Mouse (Mus musculus): ENCODE data around the gene Atp8b4. TPM values are rescaled to one million over a fixed set of nuclear protein-coding genes. Genes with fewer than 3 reads are reported as not detected.

Gene Atp8b4
- total and polyA plus RNA-seq, 3 experiments: 0.31 to 0.73 (median 0.43) TPM

- peak overlapping the region; percentile 1 for H3K27ac ChIP-seq
- no peak overlapping the region for H3K4me3 ChIP-seq
- intact Hi-C loops (cut with DNase I): loop anchor here (2.0 to 10.0 kb wide), 5 partner anchors 116 to 598 kb away; no protein-coding TSS in a partner anchor
- WGBS: 33% methylated on average over 7 of the region's 7 CpGs
- DNase-seq: peak; percentile 79 to 85
- H3K9ac ChIP-seq (ENCODE audit: low read depth, low read length): no peak overlapping the region
- peak; percentile 94 for TF ChIP-seq CTCF (IDR thresholded peaks at IDR 0.05)
- TF ChIP-seq EP300 (IDR thresholded peaks at IDR 0.05; ENCODE audit: insufficient read depth, low read depth, low read length): peak; percentile 72; the same call in 1 of the 2 replicates
- no peak for TF ChIP-seq POLR2A (IDR thresholded peaks at IDR 0.05; ENCODE audit: insufficient read depth, low read depth, low read length)
- peaks cover 6% of the 10 kb centered on the region for H3K4me1 ChIP-seq (ENCODE audit: control insufficient read depth, insufficient read depth, low read length)
- no peaks in the 10 kb centered on the region for H3K79me2 ChIP-seq (replicated peaks; ENCODE audit: control insufficient read depth, insufficient read depth, low read length)
- no peaks in the 10 kb centered on the region for H3K36me3 ChIP-seq (ENCODE audit: control insufficient read depth, insufficient read depth, low read length)
- no peaks in the 10 kb centered on the region for H3K27me3 ChIP-seq (ENCODE audit: control insufficient read depth, insufficient read depth, low read length)
These were observed 137.3 kb downstream of the Atp8b4 start for GRCm38 (mm10) chr2:126363050-126363744.

DNA sequence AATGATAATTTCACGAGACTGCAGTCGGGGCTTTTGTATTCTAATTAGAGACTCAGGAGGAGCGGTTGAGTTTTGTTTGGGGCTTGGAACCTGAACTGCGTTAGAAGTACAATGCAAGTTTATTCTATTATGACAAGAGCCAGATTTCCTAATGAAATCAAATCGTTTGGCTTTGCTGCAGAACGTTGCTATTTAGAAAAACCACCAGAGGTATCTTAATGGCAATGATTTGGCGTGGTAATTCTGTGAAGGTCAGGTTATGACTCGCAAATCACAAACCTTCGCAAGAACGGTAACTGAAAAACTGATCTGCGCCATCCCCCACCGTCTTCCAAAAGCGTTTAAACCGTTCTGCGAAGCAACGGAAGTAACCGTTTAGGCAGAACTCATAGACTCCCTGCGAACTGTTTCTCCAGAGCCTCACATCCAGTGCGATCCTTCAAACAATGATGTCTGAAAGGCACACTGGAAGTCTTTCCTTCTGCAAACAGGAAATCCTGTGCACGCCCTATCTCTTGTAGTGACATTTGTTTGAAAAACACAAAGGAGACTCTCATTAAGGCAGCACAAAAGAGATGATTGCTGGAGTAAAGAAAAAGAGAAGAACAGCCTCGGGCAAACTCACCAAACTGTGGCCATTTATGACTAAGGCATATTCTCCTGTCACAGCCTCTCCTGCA, 139.2 kb downstream of the Atp8b4 start:
- 43% methylated on average over 21 of the region's 21 CpGs for WGBS
- Histone ChIP-seq H3K36me3 (ENCODE audit: control insufficient read depth, insufficient read depth, low read length) (no peaks in the 10 kb centered on the region), H3K4me1 (ENCODE audit: control insufficient read depth, insufficient read depth, low read length) (peaks cover 6% of the 10 kb centered on the region), H3K79me2 (replicated peaks; ENCODE audit: control insufficient read depth, insufficient read depth, low read length) (no peaks in the 10 kb centered on the region), H3K27ac (peak overlapping the region; percentile 74), H3K9ac (ENCODE audit: low read depth, low read length) (no peak overlapping the region), H3K27me3 (ENCODE audit: control insufficient read depth, insufficient read depth, low read length) (no peaks in the 10 kb centered on the region), H3K4me3 (no peak overlapping the region)
- DNase-seq: no peak
- no peak for TF ChIP-seq EP300 (IDR thresholded peaks at IDR 0.05; ENCODE audit: insufficient read depth, low read depth, low read length)
- intact Hi-C loops (cut with DNase I): loop anchor here (5.0 to 10.0 kb wide), 4 partner anchors 114 to 596 kb away; no protein-coding TSS in a partner anchor

GRCm38 (mm10) chr2:126360688-126361087, 139.8 kb downstream of the Atp8b4 start:
- 46% methylated on average over 6 of the region's 6 CpGs for WGBS
- no peak overlapping the region for H3K4me3 ChIP-seq
- no peak for TF ChIP-seq CTCF (IDR thresholded peaks at IDR 0.05)
- peak; percentile 36; the same call in 1 of the 2 replicates for TF ChIP-seq POLR2A (IDR thresholded peaks at IDR 0.05; ENCODE audit: insufficient read depth, low read depth, low read length)

GRCm38 (mm10) chr2:126359965-126360364, 140.5 kb downstream of the Atp8b4 start:
- Histone ChIP-seq H3K27ac (peak overlapping the region; percentile 74), H3K9ac (ENCODE audit: low read depth, low read length) (no peak overlapping the region), H3K4me3 (no peak overlapping the region), H3K36me3 (ENCODE audit: control insufficient read depth, insufficient read depth, low read length) (no peaks in the 10 kb centered on the region), H3K4me1 (ENCODE audit: control insufficient read depth, insufficient read depth, low read length) (peaks cover 6% of the 10 kb centered on the region), H3K27me3 (ENCODE audit: control insufficient read depth, insufficient read depth, low read length) (no peaks in the 10 kb centered on the region), H3K79me2 (replicated peaks; ENCODE audit: control insufficient read depth, insufficient read depth, low read length) (no peaks in the 10 kb centered on the region)
- 82% methylated on average over 3 of the region's 3 CpGs for WGBS
- no peak for DNase-seq
- no peak for TF ChIP-seq POLR2A (IDR thresholded peaks at IDR 0.05; ENCODE audit: insufficient read depth, low read depth, low read length)
- intact Hi-C loops (cut with DNase I): loop anchor here (5.0 to 10.0 kb wide), 4 partner anchors 113 to 595 kb away; no protein-coding TSS in a partner anchor

More at GRCm38 (mm10) chr2:126360688-126361087, 139.8 kb downstream of the Atp8b4 start:
- H3K4me1 ChIP-seq (ENCODE audit: control insufficient read depth, insufficient read depth, low read length): peaks cover 6% of the 10 kb centered on the region
- H3K9ac ChIP-seq (ENCODE audit: low read depth, low read length): no peak overlapping the region
- H3K27ac ChIP-seq: peak overlapping the region; percentile 74
- H3K79me2 ChIP-seq (replicated peaks; ENCODE audit: control insufficient read depth, insufficient read depth, low read length): no peaks in the 10 kb centered on the region
- no peaks in the 10 kb centered on the region for H3K36me3 ChIP-seq (ENCODE audit: control insufficient read depth, insufficient read depth, low read length)
- peak; percentile 59 to 76 for DNase-seq
- intact Hi-C loops (cut with DNase I): loop anchor here (5.0 to 10.0 kb wide), 4 partner anchors 113 to 596 kb away; no protein-coding TSS in a partner anchor
- H3K27me3 ChIP-seq (ENCODE audit: control insufficient read depth, insufficient read depth, low read length): no peaks in the 10 kb centered on the region

GRCm38 (mm10) chr2:126359278-126359677, 141.2 kb downstream of the Atp8b4 start:
- Histone ChIP-seq H3K9ac (ENCODE audit: low read depth, low read length) (no peak overlapping the region), H3K27ac (no peak overlapping the region), H3K79me2 (replicated peaks; ENCODE audit: control insufficient read depth, insufficient read depth, low read length) (no peaks in the 10 kb centered on the region), H3K36me3 (ENCODE audit: control insufficient read depth, insufficient read depth, low read length) (no peaks in the 10 kb centered on the region), H3K4me1 (ENCODE audit: control insufficient read depth, insufficient read depth, low read length) (peaks cover 6% of the 10 kb centered on the region), H3K4me3 (no peak overlapping the region), H3K27me3 (ENCODE audit: control insufficient read depth, insufficient read depth, low read length) (no peaks in the 10 kb centered on the region)
- intact Hi-C loops (cut with DNase I): no loop called here
- 97% methylated on average over 1 of the region's 1 CpGs for WGBS
- no peak for DNase-seq
- no peak for TF ChIP-seq CTCF (IDR thresholded peaks at IDR 0.05)
- TF ChIP-seq POLR2A (IDR thresholded peaks at IDR 0.05; ENCODE audit: insufficient read depth, low read depth, low read length): no peak
- no peak for TF ChIP-seq EP300 (IDR thresholded peaks at IDR 0.05; ENCODE audit: insufficient read depth, low read depth, low read length)

DNA sequence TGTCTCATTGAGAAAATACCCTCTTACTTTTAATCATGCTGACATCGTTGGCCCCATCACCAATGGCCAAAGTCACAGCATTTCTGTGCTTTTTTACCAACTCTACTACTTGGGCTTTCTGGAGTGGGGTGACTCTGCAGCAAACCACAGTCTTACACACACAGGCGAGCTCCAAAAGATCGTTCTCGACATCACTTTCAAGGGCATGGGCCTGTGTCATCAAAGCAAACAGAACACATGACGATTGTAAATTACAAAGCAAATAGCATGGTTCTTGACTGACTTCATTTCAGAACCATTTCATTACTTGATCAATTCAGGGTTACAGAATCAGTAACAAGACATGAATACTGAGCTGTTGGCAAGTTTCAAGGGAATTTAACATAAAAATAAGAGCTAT, 141.7 kb downstream of the Atp8b4 start:
- intact Hi-C loops (cut with DNase I): no loop called here
- Histone ChIP-seq H3K9ac (ENCODE audit: low read depth, low read length) (no peak overlapping the region), H3K36me3 (ENCODE audit: control insufficient read depth, insufficient read depth, low read length) (no peaks in the 10 kb centered on the region), H3K4me3 (no peak overlapping the region), H3K27ac (no peak overlapping the region), H3K27me3 (ENCODE audit: control insufficient read depth, insufficient read depth, low read length) (no peaks in the 10 kb centered on the region), H3K4me1 (ENCODE audit: control insufficient read depth, insufficient read depth, low read length) (peaks cover 3% of the 10 kb centered on the region), H3K79me2 (replicated peaks; ENCODE audit: control insufficient read depth, insufficient read depth, low read length) (no peaks in the 10 kb centered on the region)
- TF ChIP-seq POLR2A (IDR thresholded peaks at IDR 0.05; ENCODE audit: insufficient read depth, low read depth, low read length) (no peak), CTCF (IDR thresholded peaks at IDR 0.05) (no peak), EP300 (IDR thresholded peaks at IDR 0.05; ENCODE audit: insufficient read depth, low read depth, low read length) (no peak)
- no peak for DNase-seq
- whole genome bisulfite sequencing: 88% methylated on average over 5 of the region's 5 CpGs
